Mouse (Mus musculus) lung, embryonic 14.5 days (tissue): ENCODE measurements around the gene Mab21l2. TPM values are rescaled to one million over a fixed set of nuclear protein-coding genes. Genes with fewer than 3 reads are reported as not detected.

ENCODE experiments used
- ATAC-seq: fragments of 200-750 bp; cut with Nextera tagmentation; 2 replicates; pipeline ENCODE4 v1.8.0; 2017; ENCODE audit warnings: mild to moderate bottlenecking, moderate TSS enrichment, moderate library complexity; ENCODE audit not compliant: insufficient read depth
- DNase-seq: peaks from one replicate; pipeline ENCODE4 v3.0.0-alpha.2; 2015
- H3K27ac ChIP-seq: fragments of 300-500 bp; sonication (generic); 2 replicates; pipeline ENCODE4 v1.5.1; 2014; ENCODE audit warnings: low read depth, mild to moderate bottlenecking, moderate library complexity
- H3K27me3 ChIP-seq: fragments of 300-500 bp; sonication (generic); 2 replicates; pipeline ENCODE4 v1.6.1; 2014; ENCODE audit warnings: low read length, control low read depth; ENCODE audit not compliant: insufficient read depth
- H3K36me3 ChIP-seq: fragments of 300-500 bp; sonication (generic); 2 replicates; pipeline ENCODE4 v1.6.1; 2014; ENCODE audit warnings: control low read depth; ENCODE audit not compliant: insufficient read depth
- H3K4me1 ChIP-seq: fragments of 300-500 bp; sonication (generic); 2 replicates; pipeline ENCODE4 v1.6.1; 2014; ENCODE audit warnings: antibody characterized with exemption, control low read depth; ENCODE audit not compliant: insufficient read depth
- H3K4me2 ChIP-seq: fragments of 300-500 bp; sonication (generic); 2 replicates; pipeline ENCODE4 v1.6.1; 2014; ENCODE audit warnings: mild to moderate bottlenecking
- H3K4me3 ChIP-seq: fragments of 300-500 bp; sonication (generic); 2 replicates; pipeline ENCODE4 v1.5.1; 2014; ENCODE audit warnings: low read depth, low read length
- H3K9ac ChIP-seq: fragments of 300-500 bp; sonication (generic); 2 replicates; pipeline ENCODE4 v1.6.1; 2014
- H3K9me3 ChIP-seq: fragments of 300-500 bp; sonication (generic); 2 replicates; pipeline ENCODE4 v1.6.1; 2016; ENCODE audit warnings: low read depth, low read length, control low read depth
- CTCF ChIP-seq: IDR thresholded peaks from 2 replicates; pipeline ENCODE4 v1.5.1; 2016; ENCODE audit warnings: antibody characterized with exemption, low read depth
- WGBS: fragments of 180-500 bp; shearing (Covaris S2); extraction: QIAGEN DNeasy Blood & Tissue Kit; methylation state at CpG from one replicate; pipeline ENCODE4 v1.1.7; 2014; 5-methylcytosine and 5-hydroxymethylcytosine counted together
- polyA plus RNA-seq: library from polyadenylated mRNA; unstranded; fragments of >200 nt; fragmentation: Nextera tagmentation; extraction: Ambion mirVana; gene quantifications from 2 replicates; pipeline ENCODE4 v1.2.1, GENCODE M21; 2014

Gene Mab21l2
- polyA plus RNA-seq, 1 experiment from 2014 or later: 0.30 TPM

GRCm38 (mm10) chr3:86560281-86561022 lies 12.0 kb upstream of the Mab21l2 start:
- WGBS: 65% methylated on average over 4 of the region's 4 CpGs
- DNase-seq: no peak

GRCm38 (mm10) chr3:86559635-86560034 lies 11.2 kb upstream of the Mab21l2 start:
- Histone ChIP-seq H3K9ac (no peak overlapping the region), H3K9me3 (no peaks in the 10 kb centered on the region), H3K4me2 (no peak overlapping the region), H3K4me1 (no peaks in the 10 kb centered on the region), H3K4me3 (no peak overlapping the region), H3K36me3 (no peaks in the 10 kb centered on the region), H3K27me3 (no peaks in the 10 kb centered on the region), H3K27ac (no peak overlapping the region)
- DNase-seq (no peak), ATAC-seq (no peak)
- WGBS: 85% methylated on average over 4 of the region's 4 CpGs
- TF ChIP-seq CTCF: no peak

More at GRCm38 (mm10) chr3:86560281-86561022, 12.0 kb upstream of the Mab21l2 start:
- Histone ChIP-seq H3K27ac (no peak overlapping the region), H3K9me3 (no peaks in the 10 kb centered on the region), H3K4me3 (no peak overlapping the region), H3K27me3 (no peaks in the 10 kb centered on the region), H3K4me2 (no peak overlapping the region), H3K4me1 (no peaks in the 10 kb centered on the region), H3K9ac (no peak overlapping the region), H3K36me3 (no peaks in the 10 kb centered on the region)
- ATAC-seq: no peak
- no peak for TF ChIP-seq CTCF

GRCm38 (mm10) chr3:86558976-86559375 lies 10.5 kb upstream of the Mab21l2 start:
- Histone ChIP-seq H3K27ac (no peak overlapping the region), H3K4me3 (no peak overlapping the region), H3K4me2 (no peak overlapping the region), H3K4me1 (no peaks in the 10 kb centered on the region), H3K27me3 (no peaks in the 10 kb centered on the region), H3K9me3 (no peaks in the 10 kb centered on the region), H3K36me3 (no peaks in the 10 kb centered on the region), H3K9ac (no peak overlapping the region)
- DNase-seq (no peak), ATAC-seq (no peak)
- WGBS: 11% methylated on average over 1 of the region's 1 CpGs
- TF ChIP-seq CTCF: no peak

GRCm38 (mm10) chr3:86552170-86552569 lies 3.7 kb upstream of the Mab21l2 start:
- H3K4me2 ChIP-seq: no peak overlapping the region
- no peak for TF ChIP-seq CTCF
- no peaks in the 10 kb centered on the region for H3K4me1 ChIP-seq
- no peak overlapping the region for H3K9ac ChIP-seq
- no peak overlapping the region for H3K4me3 ChIP-seq
- H3K27me3 ChIP-seq: peaks cover 48% of the 10 kb centered on the region
- H3K36me3 ChIP-seq: no peaks in the 10 kb centered on the region
- no peak overlapping the region for H3K27ac ChIP-seq
- peak; percentile 12 for DNase-seq
- WGBS: 48% methylated on average over 5 of the region's 5 CpGs
- no peak for ATAC-seq
- no peaks in the 10 kb centered on the region for H3K9me3 ChIP-seq

- Histone ChIP-seq H3K4me1 (0 out of 2 replicates have a peak, but pooled peaks cover 5% of the 10 kb centered on the region), H3K27me3 (peaks cover 58% of the 10 kb centered on the region), H3K4me3 (no peak overlapping the region), H3K9ac (no peak overlapping the region), H3K27ac (no peak overlapping the region), H3K9me3 (no peaks in the 10 kb centered on the region), H3K4me2 (no peak overlapping the region), H3K36me3 (no peaks in the 10 kb centered on the region)
- DNase-seq: no peak
- WGBS: 17% methylated on average over 8 of the region's 8 CpGs
- no peak for ATAC-seq
- no peak for TF ChIP-seq CTCF
Measured at GRCm38 (mm10) chr3:86551011-86551728, 2.7 kb upstream of the Mab21l2 start.

- Histone ChIP-seq H3K9ac (no peak overlapping the region), H3K27ac (no peak overlapping the region), H3K27me3 (peaks cover 63% of the 10 kb centered on the region), H3K4me1 (0 out of 2 replicates have a peak, but pooled peaks cover 5% of the 10 kb centered on the region), H3K9me3 (no peaks in the 10 kb centered on the region), H3K4me3 (no peak overlapping the region), H3K4me2 (no peak overlapping the region), H3K36me3 (no peaks in the 10 kb centered on the region)
- 7% methylated on average over 22 of the region's 22 CpGs for WGBS
- DNase-seq (peak; percentile 51), ATAC-seq (peak; percentile 57)
- TF ChIP-seq CTCF: 0 out of 2 replicates have a peak, but pooled peaks have one; percentile 13
Measured at GRCm38 (mm10) chr3:86550301-86551010, 2.0 kb upstream of the Mab21l2 start.
